Mouse (Mus musculus) heart, adult 11 months (tissue): ENCODE measurements around the gene Cntln.
A peak's percentile ranks its signal among the peaks of the same experiment; 100 is the strongest.

Experiments used
- DNase-seq: peaks from one replicate; pipeline ENCODE4 v3.0.0; 2022

The Cntln gene

GRCm38 (mm10) chr4:84884111-84884538 is at the start of gene Cntln:
Gene Cntln (plus strand): TSS chr4:84884309.
- DNase-seq = peak; percentile 100

DNA sequence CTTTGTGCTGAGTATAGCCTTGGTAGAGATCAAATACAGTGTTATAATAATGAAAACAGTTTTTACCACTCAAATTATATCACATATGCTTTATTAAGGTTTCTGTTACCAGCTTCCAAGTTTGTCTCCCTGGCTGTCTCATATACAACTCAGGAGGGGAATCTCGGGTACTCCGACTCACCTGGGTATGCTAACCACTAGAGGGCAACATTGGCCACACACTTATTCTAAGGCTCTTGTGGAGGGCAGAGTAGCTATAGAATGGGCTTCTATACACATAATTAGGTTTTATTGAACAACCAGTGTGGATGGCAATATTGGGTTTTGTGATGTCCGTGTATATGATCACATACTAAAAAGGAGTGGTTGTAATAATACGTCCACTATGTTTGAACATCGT is 47.1 kb upstream of the Cntln start:
- no peak for DNase-seq

GRCm38 (mm10) chr4:84838545-84838944 is 45.6 kb upstream of the Cntln start:
- no peak for DNase-seq

- peak; percentile 49 for DNase-seq
These were observed 44.6 kb upstream of the Cntln start for GRCm38 (mm10) chr4:84839466-84839865.

DNA sequence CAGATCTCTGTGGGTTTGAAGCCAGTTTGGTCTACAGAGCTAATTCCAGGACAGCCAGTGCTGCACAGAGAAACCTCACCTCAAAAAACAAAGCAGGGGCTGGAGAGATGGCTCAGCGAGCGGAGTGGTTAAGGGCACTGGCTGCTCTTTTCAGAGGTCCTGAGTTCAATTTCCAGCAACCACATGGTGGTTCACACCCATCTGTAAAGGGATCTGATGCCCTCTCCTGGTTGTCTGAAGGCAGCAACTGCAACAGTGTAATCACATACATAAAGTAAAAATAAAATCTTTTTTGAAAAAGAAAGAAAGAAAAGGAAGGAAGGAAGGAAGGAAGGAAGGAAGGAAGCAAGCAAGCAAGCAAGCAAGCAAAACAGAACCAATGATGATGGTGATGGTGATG is 26.5 kb upstream of the Cntln start:
- no peak for DNase-seq

DNA sequence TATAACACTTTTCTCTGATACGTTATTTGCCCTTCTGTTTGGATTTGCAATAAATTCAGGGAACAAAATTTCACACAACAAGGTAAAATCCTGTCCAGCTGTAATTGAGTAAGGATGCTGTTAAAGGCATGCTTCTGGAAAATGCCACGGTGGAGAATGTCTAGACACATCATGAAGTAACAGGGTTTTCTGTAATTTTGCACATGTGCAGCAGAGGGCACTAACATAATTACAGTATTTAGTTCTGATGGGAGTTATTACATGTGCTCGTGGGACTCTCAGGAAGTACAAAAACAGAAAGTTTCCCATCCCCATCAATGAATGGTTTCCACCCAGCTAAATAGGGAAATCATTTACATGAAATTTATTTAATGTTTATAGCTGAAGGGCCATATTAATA is 7.8 kb upstream of the Cntln start:
- DNase-seq = no peak

DNA sequence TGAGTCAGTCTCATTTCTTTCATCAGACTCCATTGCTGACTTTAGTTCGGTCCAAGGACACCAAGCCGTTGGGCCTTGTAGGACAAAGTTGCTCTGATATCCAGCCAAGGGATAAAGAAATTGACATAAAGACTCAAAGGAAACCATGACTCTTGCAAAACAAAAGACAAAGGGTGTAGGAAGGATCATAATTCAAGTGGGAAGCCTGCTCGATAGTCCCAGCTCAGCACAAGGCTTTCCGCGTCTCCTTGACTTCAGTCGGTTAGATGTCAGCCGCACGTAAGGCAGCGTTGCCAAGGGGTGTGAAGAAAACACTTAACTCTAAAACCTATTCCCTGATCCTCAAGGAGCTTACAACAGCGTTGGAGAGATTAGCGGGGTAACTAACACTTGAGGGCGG is 463 bp upstream of the Cntln start:
- DNase-seq = no peak

GRCm38 (mm10) chr4:84884539-84885270 is 596 bp downstream of the Cntln start:
- DNase-seq = peak; percentile 97

DNA sequence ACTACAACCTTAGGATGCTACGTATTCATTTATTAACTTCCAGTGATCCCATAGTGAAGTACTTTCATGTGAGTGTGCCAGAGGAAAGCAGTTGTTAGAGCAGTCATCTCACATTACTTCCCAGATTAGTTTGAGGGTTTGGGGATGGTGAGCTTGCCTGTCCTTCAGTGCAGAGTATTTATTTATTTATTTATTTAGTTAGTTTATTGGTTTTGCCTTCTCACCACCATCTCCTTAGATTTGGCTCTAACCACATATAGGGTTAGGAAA is 1.1 kb downstream of the Cntln start:
- DNase-seq = no peak

DNA sequence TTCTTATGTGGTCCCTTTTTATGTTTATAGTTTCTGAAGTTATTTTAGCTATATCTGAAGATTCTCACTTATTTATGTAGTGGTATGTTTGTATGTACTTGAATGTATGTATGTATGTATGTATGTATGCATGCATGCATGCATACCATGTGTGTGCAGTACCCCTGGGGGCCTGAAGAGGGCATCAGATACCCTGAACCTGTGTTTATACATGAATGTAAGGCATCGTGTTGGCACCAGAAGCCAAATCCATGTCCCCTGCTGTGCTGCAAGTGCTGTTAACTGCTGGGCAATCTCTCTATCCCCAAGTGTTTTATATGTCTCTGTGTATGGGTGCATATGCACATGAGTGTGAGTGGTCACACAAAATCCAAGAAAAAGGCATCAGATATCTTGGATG is 34.3 kb downstream of the Cntln start:
- DNase-seq = peak; percentile 53

- peak; percentile 29 for DNase-seq
These were observed 50.3 kb downstream of the Cntln start for GRCm38 (mm10) chr4:84934342-84934929.

DNA sequence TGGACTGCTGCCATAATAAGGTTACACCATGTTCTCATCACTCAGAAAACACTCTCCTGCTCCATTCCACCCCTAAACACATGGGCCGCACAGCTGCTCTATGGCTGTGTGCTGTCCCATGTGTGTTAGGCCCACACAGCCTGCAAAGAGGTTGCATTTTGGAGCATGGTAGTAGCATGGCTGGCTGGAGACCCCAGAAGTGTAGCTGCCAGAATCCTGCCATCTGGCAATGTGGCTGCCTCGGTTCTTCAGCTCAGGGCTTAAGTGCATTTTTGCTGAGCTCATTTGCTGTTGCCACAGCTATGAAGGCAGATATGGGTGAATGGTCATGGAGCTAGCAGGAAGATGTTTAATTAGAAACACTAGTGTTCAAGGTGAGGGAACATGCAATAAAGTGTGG is 58.0 kb downstream of the Cntln start:
- DNase-seq = no peak

- no peak for DNase-seq
These were observed 58.5 kb downstream of the Cntln start for GRCm38 (mm10) chr4:84942651-84943050.

DNA sequence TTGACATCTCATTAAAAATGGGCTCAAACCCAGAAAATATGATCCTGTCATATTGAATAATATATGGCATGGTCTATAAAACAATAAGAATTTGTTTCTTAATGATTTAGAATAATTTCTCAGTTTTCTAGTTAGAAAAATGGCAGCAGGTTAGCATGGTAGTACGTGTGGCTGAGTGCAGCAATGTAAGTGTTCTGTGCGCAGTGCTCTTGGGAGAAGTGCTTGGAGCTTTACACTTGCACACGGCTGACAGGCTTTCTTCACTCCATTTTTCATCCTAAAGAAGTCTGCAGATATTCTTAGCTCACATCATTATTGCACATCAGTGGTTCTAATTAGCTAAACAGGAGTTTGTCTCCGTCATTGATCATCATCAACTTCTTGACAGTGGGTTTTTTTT is 60.0 kb downstream of the Cntln start:
- no peak for DNase-seq

DNA sequence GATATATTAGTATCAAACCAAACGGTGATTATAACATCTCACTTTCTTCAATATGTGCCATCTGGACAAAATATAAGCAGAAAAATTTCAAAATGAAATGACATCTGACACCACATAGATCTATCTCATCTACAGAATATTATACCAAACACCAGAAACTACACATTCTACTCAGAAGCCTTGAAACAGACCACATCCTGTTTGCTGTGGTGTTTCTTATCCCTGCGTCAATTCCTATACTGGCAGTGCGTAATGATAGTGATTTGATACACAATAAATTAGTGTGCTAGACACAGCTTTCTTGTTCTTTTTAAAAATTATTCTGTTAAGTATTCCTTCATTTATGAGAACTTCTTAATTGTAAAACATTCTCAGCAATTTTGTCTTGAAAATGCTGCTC is 62.3 kb downstream of the Cntln start:
- no peak for DNase-seq

DNA sequence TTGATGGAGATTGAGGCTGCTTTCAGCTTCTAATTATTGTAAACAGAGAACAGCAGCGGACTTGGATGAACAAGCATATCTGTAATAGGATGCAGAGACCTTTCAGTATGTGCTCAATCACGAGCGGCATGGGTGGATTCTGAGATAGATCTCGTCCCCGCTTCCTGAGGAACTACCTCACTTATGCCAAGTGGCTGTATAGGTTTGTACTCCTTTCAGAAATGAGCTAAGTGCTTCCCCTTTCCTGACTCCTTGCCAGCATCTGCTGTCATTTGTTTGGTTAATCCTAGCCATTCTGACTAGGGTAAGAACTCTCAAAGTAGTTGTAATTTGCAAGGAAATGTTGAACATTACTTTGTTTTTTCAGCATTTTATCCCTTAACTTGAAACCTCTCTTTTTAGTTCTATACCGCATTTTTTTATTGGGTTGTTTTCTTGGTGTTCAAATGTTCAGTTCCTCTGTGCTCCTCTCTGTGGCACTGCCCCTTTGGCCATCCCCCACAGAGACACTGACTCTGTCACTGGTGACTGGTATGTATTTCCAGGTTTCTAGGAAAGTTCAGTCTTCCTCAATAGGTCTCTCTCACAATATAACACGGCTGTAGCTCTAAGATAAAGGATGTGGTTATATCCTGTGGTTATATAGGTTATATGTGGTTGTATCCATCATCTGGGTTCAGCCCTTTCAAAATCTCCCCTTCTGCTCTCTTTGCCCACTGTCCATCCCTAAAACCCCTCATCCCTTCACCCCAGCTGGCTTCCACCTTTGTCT is 93.0 kb downstream of the Cntln start:
- no peak for DNase-seq

- DNase-seq = no peak
These were observed 111.6 kb downstream of the Cntln start for GRCm38 (mm10) chr4:84995520-84996348.

GRCm38 (mm10) chr4:85005581-85005980 is 121.5 kb downstream of the Cntln start:
- no peak for DNase-seq

DNA sequence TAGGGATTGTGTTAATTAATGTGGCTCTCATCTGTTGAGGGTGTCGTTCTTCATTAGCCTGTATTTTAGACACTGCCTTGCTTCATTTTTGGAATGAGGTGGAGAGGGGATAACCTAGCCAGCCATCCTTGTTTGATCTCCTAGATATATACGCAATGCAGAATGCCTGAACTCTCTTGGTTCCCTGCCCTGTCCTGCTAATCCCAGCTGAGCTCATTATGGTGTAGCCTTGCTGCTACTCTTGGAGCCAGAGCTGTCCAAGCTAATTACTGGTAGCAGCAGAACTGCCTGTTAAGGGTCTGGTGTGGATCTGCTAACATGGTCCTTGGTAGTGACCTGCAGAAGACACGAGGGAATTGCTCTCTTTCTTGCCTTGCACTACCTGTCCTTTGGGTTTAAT is 122.7 kb downstream of the Cntln start:
- DNase-seq = no peak

- no peak for DNase-seq
These were observed 126.7 kb downstream of the Cntln start for GRCm38 (mm10) chr4:85010846-85011245.

DNA sequence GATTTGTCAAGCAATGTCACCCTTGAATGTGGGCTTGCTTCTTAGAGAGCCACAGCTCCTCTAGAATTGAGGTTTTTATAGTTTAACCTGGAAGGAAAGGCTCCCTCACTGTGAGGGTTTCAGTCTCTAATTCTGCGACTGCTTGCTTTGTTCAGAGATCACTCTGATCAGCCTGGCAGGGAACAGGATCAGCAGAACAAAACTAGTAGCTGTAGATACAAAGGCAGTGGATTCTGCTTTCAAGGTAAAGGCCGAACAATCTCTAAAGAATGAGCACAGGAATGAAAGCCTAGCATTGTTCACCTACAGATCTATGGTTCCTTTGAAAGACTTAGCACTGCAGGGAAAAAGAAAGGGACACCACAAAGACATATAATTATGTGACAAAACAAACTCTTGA is 161.6 kb downstream of the Cntln start:
- no peak for DNase-seq

GRCm38 (mm10) chr4:85049933-85050553 is 165.9 kb downstream of the Cntln start:
- DNase-seq = no peak

- DNase-seq = no peak
These were observed 170.5 kb downstream of the Cntln start for GRCm38 (mm10) chr4:85054616-85055015.
